Mouse (Mus musculus) T-helper 1 cell (primary cell): Measurements from ENCODE around the gene Ctu2.

Experiments
- in situ Hi-C: fragments of 300-600 bp; cut with MboI, MseI; formaldehyde crosslinking; loops from one replicate; pipeline ENCODE4 v1.15.1; 2025; ENCODE audit warnings: high pct_unique_total_duplicates

Ctu2 gene

DNA sequence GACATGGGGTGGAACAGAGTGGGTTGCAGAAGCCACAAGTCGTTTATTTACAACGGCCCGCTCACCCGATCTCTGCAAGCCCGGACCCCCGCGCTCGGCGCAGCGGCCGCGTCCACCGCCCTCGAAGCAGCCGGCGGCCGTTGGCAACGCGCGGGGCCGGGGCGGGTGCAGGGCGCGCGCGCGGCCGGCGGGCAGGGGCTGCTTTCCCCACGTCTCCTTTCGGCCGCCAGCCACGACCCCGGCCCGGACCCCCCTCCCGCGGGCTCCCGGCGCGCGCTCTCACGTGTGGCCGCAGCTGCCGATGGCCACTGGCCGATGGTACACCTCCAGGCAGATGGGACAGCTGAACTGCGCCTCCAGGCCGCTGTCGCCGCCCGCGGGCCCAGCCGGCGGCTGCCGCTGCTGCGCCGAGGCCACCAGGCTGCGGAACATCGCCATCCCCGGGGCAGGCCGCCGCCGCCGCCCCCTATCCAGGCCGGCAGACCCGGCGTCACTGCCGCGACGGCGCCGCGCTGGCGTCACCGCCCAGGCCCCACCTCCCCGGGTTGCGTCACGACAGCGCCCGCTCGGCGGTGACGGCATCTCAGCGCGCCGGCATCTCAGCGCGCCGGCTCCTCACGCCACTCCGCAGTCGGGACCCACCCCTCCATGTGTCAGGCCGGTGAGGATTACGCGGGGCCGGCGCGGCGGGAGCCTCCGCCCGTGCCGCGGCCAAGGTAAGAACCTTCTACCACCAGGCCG, at the start of gene Ctu2, which contains the start of gene Rnf166:
TSS of gene Ctu2 (plus strand) at position 564 of the 741 bp plus-strand sequence.
TSS of gene Rnf166 (minus strand) at position 485 of the 741 bp plus-strand sequence.
- in situ Hi-C loops, result no loop called here

DNA sequence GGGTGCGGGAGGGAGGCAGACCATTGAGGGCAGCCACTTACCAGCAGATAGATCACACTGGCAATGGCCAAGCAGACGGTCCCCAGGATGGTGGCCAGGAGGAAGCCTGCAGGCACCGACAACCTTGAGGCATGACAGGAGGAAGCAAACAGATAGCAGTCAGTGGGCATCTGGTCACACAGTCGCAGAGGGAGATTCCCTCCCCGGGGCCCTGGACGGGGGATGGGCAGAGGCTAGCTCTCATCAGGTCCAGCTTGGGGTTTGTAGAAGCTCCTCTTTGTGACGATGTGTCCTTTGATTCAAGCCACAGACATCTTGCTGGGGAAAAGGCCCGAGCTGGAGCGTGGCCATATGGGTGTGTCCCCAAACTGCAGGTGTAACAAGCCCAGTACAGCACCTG, 49.8 kb upstream of the Ctu2 start:
- in situ Hi-C loops, result loop anchor here (25.0 kb wide), 1 partner anchor 1136 kb away; no protein-coding TSS in a partner anchor

DNA sequence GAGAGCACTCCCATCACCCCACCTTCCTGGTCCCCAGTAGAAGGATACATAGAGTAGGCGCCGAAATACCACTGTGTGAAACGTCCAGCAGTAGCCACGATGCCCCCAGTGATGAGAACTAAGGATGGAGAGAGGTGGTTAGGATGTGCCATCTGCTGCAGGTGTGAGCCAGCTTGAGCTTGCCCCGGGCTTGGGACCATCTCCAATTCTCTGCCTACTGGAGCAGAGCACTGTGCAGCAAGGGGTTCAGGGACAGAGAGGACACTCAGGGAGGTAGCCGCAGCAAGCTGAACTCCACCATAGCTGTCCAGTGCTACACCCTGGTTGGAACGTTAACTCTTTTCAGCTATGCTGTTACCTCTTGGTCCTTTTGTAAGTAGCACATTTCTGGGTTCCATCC, 48.3 kb upstream of the Ctu2 start:
- in situ Hi-C loops, result loop anchor here (25.0 kb wide), 1 partner anchor 1135 kb away; no protein-coding TSS in a partner anchor

GRCm38 (mm10) chr8:122428163-122428562, 47.8 kb upstream of the Ctu2 start:
- in situ Hi-C loops, result loop anchor here (25.0 kb wide), 1 partner anchor 1134 kb away; no protein-coding TSS in a partner anchor

DNA sequence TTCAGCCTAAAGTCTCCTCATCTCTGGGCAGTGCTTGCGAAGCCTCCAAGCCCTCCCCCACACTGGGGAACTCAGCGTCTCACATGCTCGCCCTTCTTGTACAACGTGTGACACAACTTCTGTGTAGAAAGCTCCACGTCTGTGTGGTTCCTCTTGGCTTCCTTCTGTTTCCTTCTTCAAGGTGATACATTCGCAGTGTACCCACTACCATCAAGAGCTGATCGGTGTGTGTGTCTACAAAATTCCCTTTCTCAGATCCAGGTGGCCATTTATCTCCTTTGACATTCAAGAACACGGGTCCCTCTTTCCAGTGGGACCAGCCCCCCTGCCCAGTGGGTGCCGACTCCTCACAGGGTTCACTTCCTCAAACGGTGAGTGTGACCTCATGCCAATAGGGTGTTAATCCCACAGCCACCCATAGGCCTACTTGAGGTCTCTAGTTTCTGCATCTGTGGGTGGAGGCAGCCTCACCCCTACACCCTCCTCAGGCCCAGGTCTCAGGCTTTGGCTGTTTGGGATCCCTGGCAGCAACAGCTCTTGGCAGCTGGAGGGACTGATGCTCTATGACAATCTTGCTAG, 45.8 kb upstream of the Ctu2 start:
- in situ Hi-C loops, result loop anchor here (5.0 to 25.0 kb wide), 2 partner anchors 42 to 1132 kb away; no protein-coding TSS in a partner anchor

DNA sequence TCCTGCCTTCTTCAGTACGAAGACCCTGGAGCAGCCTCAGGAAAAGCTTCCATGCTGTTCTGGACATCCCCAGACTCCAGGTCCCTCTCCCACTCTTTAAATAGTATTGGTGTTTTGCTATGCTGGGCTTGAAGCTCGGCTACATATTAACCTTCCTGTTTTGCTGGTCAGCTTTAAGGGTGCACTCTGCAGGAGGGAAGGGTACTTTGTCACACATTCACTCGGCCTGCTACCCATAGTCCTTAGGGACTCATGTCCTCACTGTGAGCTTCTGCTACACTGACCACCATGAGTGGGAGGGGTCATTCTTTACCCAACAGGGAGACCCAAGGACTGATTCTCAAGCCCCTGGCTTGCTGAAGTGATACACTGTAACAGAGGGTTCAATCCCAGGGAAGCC, 45.3 kb upstream of the Ctu2 start:
- in situ Hi-C loops, result loop anchor here (5.0 to 25.0 kb wide), 2 partner anchors 42 to 1132 kb away; no protein-coding TSS in a partner anchor

- in situ Hi-C loops, result loop anchor here (5.0 to 25.0 kb wide), 2 partner anchors 40 to 1130 kb away; no protein-coding TSS in a partner anchor
Observed at GRCm38 (mm10) chr8:122431694-122432442, 44.1 kb upstream of the Ctu2 start.

- in situ Hi-C loops, result loop anchor here (5.0 to 25.0 kb wide), 2 partner anchors 40 to 1130 kb away; no protein-coding TSS in a partner anchor
Observed at GRCm38 (mm10) chr8:122432443-122433268, 43.3 kb upstream of the Ctu2 start, which contains the start of gene Cyba. Gene Cyba (minus strand): TSS chr8:122432930.

GRCm38 (mm10) chr8:122433269-122433905, 42.6 kb upstream of the Ctu2 start:
- in situ Hi-C loops, result loop anchor here (5.0 to 25.0 kb wide), 2 partner anchors 39 to 1129 kb away; no protein-coding TSS in a partner anchor

GRCm38 (mm10) chr8:122435375-122435774, 40.6 kb upstream of the Ctu2 start:
- in situ Hi-C loops, result loop anchor here (25.0 kb wide), 1 partner anchor 1127 kb away; no protein-coding TSS in a partner anchor

- in situ Hi-C loops, result loop anchor here (25.0 kb wide), 1 partner anchor 1126 kb away; no protein-coding TSS in a partner anchor
Observed at GRCm38 (mm10) chr8:122436146-122436545, 39.8 kb upstream of the Ctu2 start.

GRCm38 (mm10) chr8:122436586-122437125, 39.3 kb upstream of the Ctu2 start:
- in situ Hi-C loops, result loop anchor here (25.0 kb wide), 1 partner anchor 1126 kb away; no protein-coding TSS in a partner anchor

GRCm38 (mm10) chr8:122437708-122438331, 38.1 kb upstream of the Ctu2 start:
- in situ Hi-C loops, result loop anchor here (25.0 kb wide), 1 partner anchor 1124 kb away; no protein-coding TSS in a partner anchor

- in situ Hi-C loops, result loop anchor here (25.0 kb wide), 1 partner anchor 1123 kb away; no protein-coding TSS in a partner anchor
Observed at GRCm38 (mm10) chr8:122439336-122439735, 36.6 kb upstream of the Ctu2 start.

- in situ Hi-C loops, result loop anchor here (25.0 kb wide), 1 partner anchor 1121 kb away; no protein-coding TSS in a partner anchor
Observed at GRCm38 (mm10) chr8:122441326-122441725, 34.6 kb upstream of the Ctu2 start.

- in situ Hi-C loops, result loop anchor here (25.0 kb wide), 1 partner anchor 1120 kb away; no protein-coding TSS in a partner anchor
Observed at GRCm38 (mm10) chr8:122442356-122442755, 33.6 kb upstream of the Ctu2 start.

- in situ Hi-C loops, result loop anchor here (25.0 kb wide), 1 partner anchor 1120 kb away; no protein-coding TSS in a partner anchor
Observed at GRCm38 (mm10) chr8:122442781-122443180, 33.2 kb upstream of the Ctu2 start.

DNA sequence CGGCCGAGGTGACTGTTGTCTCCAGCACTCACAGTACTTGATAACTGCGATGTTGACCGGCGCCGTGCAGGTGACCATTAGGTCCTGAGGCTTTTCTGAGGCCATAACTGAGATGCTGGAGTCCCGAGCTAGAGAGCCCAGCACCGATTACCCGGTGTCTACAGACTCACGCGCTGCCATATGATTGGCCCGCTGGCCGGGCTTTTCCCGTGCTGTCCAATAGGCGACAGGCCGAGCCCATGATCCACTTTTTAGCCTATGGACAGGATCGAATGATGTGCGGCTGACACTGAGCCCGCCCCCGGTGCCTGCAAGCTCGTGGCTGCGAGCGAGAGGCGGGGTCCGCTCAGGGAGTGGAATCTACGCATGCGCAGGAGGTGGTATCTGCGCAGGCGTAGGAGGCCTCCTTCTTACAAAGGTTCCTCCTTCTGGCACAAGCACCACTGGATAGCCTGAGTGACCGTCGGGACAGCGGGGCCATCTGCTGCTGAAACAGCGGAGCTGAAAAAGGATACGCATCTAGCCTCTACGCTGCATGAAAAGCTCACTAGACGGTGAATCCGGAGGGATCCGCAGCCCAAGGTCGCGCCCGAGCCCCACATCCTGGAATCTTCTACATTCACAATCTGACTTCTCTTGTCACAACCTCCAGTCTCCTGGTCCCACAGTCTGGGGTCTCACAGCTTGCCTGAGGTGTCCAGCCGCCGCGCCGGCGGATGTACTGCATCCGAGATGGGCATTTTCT, 32.5 kb upstream of the Ctu2 start, which contains the start of gene Mvd:
TSS of gene Mvd (minus strand) at position 161 of the 745 bp plus-strand sequence.
- in situ Hi-C loops, result loop anchor here (25.0 kb wide), 1 partner anchor 1119 kb away; no protein-coding TSS in a partner anchor
